Mouse (Mus musculus): Measurements from ENCODE around the gene Vcan.
A peak's percentile ranks its signal among the peaks of the same experiment; 100 is the strongest.

Vcan gene

DNA sequence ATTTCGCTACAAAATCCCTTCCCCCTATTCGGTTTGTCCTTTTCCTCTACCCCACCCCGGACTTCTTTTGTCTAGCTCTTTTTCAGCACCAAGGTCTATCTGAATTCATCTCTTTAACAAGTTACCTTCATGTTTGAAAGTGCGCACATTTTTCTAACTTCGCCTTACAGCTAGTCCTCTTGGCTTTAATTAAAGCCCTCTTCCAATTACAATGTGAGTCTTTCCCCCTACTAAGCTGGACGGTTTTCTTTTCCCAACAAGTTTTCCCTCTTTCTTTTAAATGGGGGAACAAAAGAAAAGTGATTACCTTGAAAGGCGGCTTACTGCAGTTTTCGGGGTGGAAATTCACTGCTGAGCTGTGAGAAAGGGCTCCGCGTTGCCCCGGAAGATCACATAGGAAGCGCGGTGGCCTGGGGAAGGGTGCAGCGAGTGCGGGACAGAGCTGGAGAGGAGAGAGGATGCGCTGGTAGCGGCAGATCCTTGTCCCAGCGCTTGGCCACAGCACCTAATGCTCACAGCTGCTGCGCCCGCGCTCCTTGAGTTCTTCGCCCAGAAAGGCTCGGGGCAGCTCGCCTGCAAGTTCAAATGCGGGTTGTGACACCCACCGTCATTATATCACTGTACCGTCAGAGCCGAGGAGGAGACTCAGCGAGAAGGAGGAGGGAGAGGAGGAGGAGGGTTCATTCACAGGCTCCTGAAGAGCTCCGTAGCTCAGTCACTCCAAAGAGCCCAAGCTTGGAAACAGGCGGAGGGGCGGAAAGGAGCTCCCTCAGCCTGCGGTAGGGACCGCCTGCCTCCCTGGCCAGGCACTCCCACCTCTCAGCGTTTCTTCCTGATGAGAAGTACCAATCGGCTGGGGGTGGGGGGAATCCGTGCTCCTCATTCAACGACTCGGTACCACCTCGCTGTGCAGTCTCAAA, at the start of gene Vcan:
TSS of gene Vcan (minus strand) at position 744 of the 920 bp plus-strand sequence.
- peak; percentile 78 for DNase-seq (ENCODE audit: low read depth, low spot score)

GRCm38 (mm10) chr13:89791475-89791874, 49.2 kb upstream of the Vcan start:
- DNase-seq (ENCODE audit: low read depth, low spot score), result no peak

DNA sequence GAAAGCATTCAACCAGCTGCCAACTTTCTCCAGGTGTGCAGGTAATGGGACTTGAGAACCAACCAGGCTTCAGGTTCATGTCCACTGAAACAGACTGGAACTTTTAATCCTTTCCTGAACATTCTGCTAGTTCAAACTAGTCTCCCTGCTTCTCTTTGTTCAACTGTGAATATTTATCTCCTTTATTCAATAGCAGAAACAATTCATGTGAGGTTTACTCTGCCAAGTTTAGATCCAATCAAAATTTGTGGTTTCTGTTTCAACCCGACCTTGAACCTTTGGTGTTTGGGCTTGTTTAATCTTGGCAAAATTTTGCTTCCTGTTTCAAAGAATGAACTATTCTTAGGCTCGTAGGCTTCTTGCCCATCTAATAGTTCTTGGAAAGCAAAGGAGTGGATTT, 40.6 kb upstream of the Vcan start:
- peak; percentile 43 for DNase-seq (ENCODE audit: low read depth, low spot score)

DNA sequence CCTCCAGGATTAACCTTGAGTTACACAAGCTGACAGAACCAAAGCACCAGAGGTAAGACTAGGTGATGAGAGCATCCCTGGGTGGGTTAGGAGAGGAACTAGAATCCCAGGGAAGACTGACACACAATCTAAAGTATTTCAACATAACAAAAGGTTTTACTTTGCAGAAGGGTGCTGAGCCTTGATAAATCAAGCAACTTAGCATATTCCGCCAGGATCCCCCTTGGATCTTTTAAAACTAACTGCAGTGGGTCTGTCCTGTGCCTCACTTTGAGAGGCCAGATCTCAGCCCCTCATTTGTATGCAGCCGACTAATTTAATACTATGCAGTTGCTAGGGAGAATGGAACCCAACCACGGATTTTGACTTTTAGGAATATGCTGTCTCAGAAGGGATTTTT, 38.0 kb upstream of the Vcan start:
- no peak for DNase-seq (ENCODE audit: low read depth, low spot score)

GRCm38 (mm10) chr13:89779208-89779911, 37.1 kb upstream of the Vcan start:
- DNase-seq (ENCODE audit: low read depth, low spot score), result peak; percentile 87

- no peak for DNase-seq (ENCODE audit: low read depth, low spot score)
Observed at GRCm38 (mm10) chr13:89777764-89778163, 35.5 kb upstream of the Vcan start.

- DNase-seq (ENCODE audit: low read depth, low spot score), result peak; percentile 12
Observed at GRCm38 (mm10) chr13:89777146-89777545, 34.8 kb upstream of the Vcan start.

GRCm38 (mm10) chr13:89766551-89766950, 24.2 kb upstream of the Vcan start:
- DNase-seq (ENCODE audit: low read depth, low spot score), result no peak

GRCm38 (mm10) chr13:89765966-89766365, 23.7 kb upstream of the Vcan start:
- DNase-seq (ENCODE audit: low read depth, low spot score), result no peak

DNA sequence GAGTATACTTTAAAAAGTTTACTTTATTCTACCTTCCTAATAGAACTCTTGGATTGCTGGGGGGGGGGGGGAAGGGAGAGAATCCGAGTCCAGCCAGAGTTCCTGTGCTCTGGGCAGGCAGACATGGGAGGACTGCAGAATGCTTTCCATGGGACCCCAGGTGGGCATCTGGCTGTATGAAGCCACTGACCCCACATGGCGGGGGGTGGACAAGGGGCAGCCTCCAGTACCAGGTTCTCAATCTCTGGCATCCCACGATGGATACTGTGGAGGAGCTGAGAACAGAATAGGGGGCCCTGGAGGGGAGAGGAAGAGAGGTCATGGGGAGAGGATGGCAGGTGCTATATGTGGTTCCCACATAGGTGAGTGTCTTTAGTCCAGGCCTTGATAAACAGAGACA, 20.0 kb upstream of the Vcan start:
- no peak for DNase-seq (ENCODE audit: low read depth, low spot score)

DNA sequence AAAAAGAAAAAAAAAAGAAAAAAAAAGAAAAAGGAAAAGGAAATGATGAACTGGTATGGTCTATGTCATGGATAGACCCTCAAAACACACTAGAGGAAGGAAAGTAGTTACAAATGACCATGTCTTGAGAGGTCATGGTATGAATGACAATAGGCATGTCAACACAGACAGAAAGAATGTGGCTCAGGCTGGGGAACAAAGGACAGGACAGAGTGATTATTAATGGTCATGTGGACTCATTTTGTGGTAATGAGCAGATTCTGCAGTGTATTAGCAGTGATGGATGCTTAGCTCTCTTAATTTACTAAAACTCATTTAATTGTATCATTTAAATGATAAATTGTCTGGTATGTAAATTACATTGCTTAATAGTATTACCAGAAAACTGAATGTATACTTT, 14.0 kb upstream of the Vcan start:
- no peak for DNase-seq (ENCODE audit: low read depth, low spot score)

- peak; percentile 9 for DNase-seq (ENCODE audit: low read depth, low spot score)
Observed at GRCm38 (mm10) chr13:89750562-89750961, 8.3 kb upstream of the Vcan start.

DNA sequence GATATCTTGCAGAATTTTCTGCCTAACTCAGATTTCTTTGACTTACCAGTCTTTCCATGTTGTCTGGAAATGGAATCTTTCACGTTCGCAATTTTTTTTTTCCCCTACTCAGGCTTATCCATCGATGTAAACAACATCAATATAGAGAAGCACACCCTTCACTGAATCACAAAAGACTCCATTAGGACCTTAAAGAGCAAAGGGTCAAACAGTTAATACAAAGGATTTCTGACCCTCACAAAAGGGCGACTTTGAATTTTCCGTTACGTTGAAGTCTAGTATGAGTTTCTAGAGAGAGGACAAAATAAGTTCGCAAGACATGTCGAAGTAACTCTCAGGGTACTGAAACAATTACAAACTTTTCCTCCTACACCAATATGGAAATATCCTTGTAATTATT, 892 bp upstream of the Vcan start:
- no peak for DNase-seq (ENCODE audit: low read depth, low spot score)

- DNase-seq (ENCODE audit: low read depth, low spot score), result no peak
Observed at GRCm38 (mm10) chr13:89742686-89743200, 434 bp upstream of the Vcan start.

DNA sequence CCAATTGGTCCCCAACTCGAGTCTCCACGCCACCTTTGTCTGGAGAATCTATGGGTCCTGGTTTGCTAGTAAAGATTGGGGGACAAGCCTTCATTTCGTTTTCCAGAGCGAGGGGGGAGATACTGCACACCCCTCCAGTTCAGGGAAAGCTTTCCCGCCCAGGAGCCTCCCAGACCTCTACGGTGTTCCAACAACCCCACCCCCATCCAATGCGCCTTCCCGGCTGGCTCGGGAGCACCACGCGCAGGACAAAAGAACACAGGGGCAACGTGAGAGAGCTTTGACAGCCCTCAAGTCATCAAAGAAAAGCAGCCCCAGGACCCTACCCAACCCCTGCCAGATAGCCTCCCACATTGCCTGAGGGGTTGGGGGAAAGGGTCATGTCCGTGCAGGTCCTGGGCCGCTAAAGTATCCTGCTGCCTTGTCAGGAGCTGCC, 1.2 kb downstream of the Vcan start:
- peak; percentile 62 for DNase-seq (ENCODE audit: low read depth, low spot score)

DNA sequence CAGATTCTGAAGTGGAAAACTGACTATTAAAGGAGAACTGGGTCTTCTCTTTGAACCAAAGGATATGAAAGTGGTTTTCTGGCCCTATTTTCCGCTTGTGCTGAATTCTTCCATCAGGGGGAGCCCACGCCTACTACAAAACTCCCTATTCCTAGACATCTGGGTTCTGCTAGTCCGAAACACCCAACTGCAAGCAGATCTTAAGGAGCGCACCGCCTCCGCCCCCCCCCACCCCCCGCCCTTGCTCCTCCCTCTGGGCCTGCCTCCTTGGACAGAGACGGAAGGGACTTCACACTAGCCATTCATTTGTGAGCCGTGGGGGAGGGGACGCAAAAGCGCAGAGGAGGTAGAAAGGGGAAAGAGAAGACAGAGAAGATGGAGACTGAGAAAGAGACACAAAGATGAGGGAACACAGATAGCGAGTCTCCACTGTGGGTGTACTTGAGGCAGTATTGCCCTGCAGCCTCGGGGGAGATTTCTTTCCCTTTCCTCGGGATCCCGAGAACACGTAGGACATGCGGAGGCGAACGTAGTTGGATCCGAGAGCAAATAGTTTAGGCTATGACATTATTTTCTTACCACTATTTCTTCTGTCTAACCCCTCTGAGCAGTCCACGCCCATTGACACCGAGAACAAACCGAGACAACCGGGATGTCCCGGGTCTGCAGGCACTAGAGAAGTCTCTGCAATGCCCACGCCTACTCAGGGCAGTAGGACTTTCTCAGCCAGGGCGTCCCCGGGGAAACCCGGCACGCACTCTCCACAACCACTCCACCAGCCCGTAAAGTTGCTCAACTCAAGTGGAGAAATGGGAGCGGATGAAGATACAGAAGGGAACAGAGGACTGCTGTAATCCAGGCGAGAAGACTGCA, 1.8 kb downstream of the Vcan start:
- peak; percentile 95 for DNase-seq (ENCODE audit: low read depth, low spot score)

DNA sequence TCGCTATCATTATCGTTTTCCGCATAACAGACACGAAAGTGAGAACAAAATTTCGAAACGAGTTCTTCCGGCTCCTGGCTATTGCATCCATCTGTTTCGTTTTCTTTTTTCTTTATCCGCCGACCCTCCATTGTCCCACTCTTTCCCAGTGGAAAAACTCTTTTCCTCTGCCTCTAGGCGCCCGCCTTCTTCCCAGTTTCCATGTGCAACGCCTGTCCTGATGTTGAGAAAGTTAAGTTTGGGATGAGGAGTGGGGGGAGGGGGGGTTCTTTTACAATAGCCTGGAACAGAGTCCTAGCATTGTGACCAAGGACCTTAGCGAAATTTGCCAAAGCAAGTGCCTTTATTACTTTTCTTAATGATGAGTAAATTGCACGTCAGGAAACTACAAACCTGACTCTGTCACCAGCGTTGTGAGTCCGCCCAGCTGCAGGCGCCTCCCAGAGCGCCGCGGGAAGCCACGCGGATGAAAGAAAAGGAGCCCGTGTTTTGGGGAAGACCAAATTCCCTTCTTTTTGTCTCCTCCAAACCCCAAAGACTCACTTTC, 2.5 kb downstream of the Vcan start:
- DNase-seq (ENCODE audit: low read depth, low spot score), result no peak

GRCm38 (mm10) chr13:89738776-89739695, 3.3 kb downstream of the Vcan start:
- peak; percentile 90 for DNase-seq (ENCODE audit: low read depth, low spot score)

DNA sequence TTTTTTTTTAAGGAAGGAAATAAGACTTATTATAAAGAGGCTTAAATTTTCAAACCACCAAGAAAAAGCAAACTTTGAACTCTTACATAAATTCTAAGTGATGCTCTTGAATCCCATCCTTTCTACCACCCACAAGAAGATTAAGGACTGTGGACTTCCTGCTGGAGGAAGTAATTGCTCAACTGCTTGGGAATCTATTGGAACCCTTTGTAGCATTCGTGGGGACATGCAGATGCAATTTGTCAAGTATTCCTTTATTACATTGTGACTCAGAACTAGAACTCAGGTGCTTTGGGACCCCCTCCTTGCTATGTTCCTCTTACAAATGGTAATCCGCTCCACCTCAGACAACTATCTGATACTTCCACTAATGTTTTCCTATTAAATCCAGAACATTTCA, 4.0 kb downstream of the Vcan start:
- peak; percentile 21 for DNase-seq (ENCODE audit: low read depth, low spot score)

DNA sequence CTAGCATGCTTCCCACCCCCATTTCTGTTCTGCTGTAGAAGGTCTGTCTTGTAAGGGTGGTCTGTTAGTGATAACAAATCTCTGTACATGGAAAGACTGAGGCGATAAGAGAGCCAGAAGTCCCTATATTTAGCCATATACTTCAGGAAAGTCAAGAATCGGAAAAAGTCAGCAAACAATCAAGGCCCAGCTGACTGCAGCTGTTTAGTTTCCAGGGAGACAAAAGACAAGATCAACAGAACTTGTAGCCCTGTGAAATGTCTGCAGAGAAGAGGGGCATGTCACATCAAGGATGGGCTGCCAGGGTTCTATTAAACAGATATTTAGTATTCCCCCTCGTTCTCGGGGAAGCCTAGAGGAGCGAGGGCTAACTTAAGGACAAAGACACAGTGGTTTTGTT, 7.2 kb downstream of the Vcan start:
- no peak for DNase-seq (ENCODE audit: low read depth, low spot score)

Measured in 3T3-L1 (cell line).